Mouse (Mus musculus) kidney, adult 2 months (tissue): Measurements from ENCODE around the gene Slc36a1. TPM values are rescaled to one million over a fixed set of nuclear protein-coding genes. Genes with fewer than 3 reads are reported as not detected.

Experiments
- DNase-seq: peaks from one replicate; pipeline ENCODE4 v3.0.0; 2021
- H3K27ac ChIP-seq: fragments of 200-500 bp; 2 replicates; pipeline ENCODE4 v1.5.1; 2012; ENCODE audit warnings: low read depth, low read length, control low read depth, inconsistent platforms; ENCODE audit not compliant: insufficient read depth
- H3K27me3 ChIP-seq: fragments of 200-500 bp; replicated peaks from 2 replicates; pipeline ENCODE4 v1.6.1; 2012; ENCODE audit warnings: mild to moderate bottlenecking, moderate library complexity, low read length, inconsistent platforms; ENCODE audit not compliant: control insufficient read depth, insufficient read depth
- H3K36me3 ChIP-seq: fragments of 200-500 bp; 2 replicates; pipeline ENCODE4 v1.6.1; 2012; ENCODE audit warnings: mild to moderate bottlenecking, moderate library complexity, low read length, inconsistent platforms; ENCODE audit not compliant: control insufficient read depth, insufficient read depth
- H3K4me1 ChIP-seq: fragments of 200-500 bp; 2 replicates; pipeline ENCODE4 v1.6.1; 2011; ENCODE audit warnings: low read length; ENCODE audit not compliant: control insufficient read depth, insufficient read depth
- H3K4me3 ChIP-seq: fragments of 200-500 bp; 2 replicates; pipeline ENCODE4 v1.5.1; 2011; ENCODE audit warnings: mild to moderate bottlenecking, low read depth, low read length, control low read depth; ENCODE audit not compliant: insufficient read depth
- CTCF ChIP-seq: fragments of 200-500 bp; conservative IDR thresholded peaks from 2 replicates; pipeline ENCODE4 v1.5.1; 2011; ENCODE audit warnings: low read depth, mild to moderate bottlenecking, control low read depth, low read length, moderate library complexity, mixed read lengths; ENCODE audit not compliant: insufficient read depth, insufficient read length
- POLR2A ChIP-seq: fragments of 200-500 bp; IDR thresholded peaks from one replicate; pipeline ENCODE4 v1.6.1; 2011; ENCODE audit warnings: low read depth, low read length, control low read depth
- WGBS: fragments of 180-500 bp; shearing (Covaris S2); methylation state at CpG from one replicate; pipeline ENCODE4 v1.1.7; 2018; 5-methylcytosine and 5-hydroxymethylcytosine counted together
- polyA plus RNA-seq: library from polyadenylated mRNA; depleted of rRNA; stranded (reverse); fragments of >200 nt; gene quantifications from 2 replicates; pipeline ENCODE4 v1.2.3, GENCODE M21; 2012

Gene Slc36a1
- polyA plus RNA-seq, 1 experiment: 60.5 TPM

GRCm38 (mm10) chr11:55168504-55168903 lies 35.6 kb upstream of the Slc36a1 start:
- DNase-seq: no peak
- H3K27me3 ChIP-seq: no peaks in the 10 kb centered on the region
- H3K4me3 ChIP-seq: no peak overlapping the region
- no peak overlapping the region for H3K27ac ChIP-seq
- TF ChIP-seq CTCF: no peak
- no peak for TF ChIP-seq POLR2A
- no peaks in the 10 kb centered on the region for H3K4me1 ChIP-seq
- no peaks in the 10 kb centered on the region for H3K36me3 ChIP-seq
- 92% methylated on average over 4 of the region's 4 CpGs for WGBS

GRCm38 (mm10) chr11:55168914-55169313 lies 35.2 kb upstream of the Slc36a1 start:
- DNase-seq: no peak
- no peak for TF ChIP-seq POLR2A
- no peak for TF ChIP-seq CTCF
- Histone ChIP-seq H3K36me3 (no peaks in the 10 kb centered on the region), H3K27me3 (no peaks in the 10 kb centered on the region), H3K27ac (no peak overlapping the region), H3K4me3 (no peak overlapping the region), H3K4me1 (no peaks in the 10 kb centered on the region)
- 92% methylated on average over 6 of the region's 6 CpGs for WGBS

GRCm38 (mm10) chr11:55170501-55170900 lies 33.6 kb upstream of the Slc36a1 start:
- TF ChIP-seq CTCF (no peak), POLR2A (no peak)
- Histone ChIP-seq H3K27me3 (no peaks in the 10 kb centered on the region), H3K4me3 (no peak overlapping the region), H3K4me1 (no peaks in the 10 kb centered on the region), H3K27ac (no peak overlapping the region), H3K36me3 (no peaks in the 10 kb centered on the region)
- DNase-seq: no peak
- WGBS: 90% methylated on average over 4 of the region's 4 CpGs

- Histone ChIP-seq H3K27ac (no peak overlapping the region), H3K4me3 (no peak overlapping the region), H3K36me3 (no peaks in the 10 kb centered on the region), H3K27me3 (no peaks in the 10 kb centered on the region), H3K4me1 (no peaks in the 10 kb centered on the region)
- 83% methylated on average over 4 of the region's 4 CpGs for WGBS
- DNase-seq: no peak
- no peak for TF ChIP-seq CTCF
- TF ChIP-seq POLR2A: no peak
These were observed 25.3 kb upstream of the Slc36a1 start for GRCm38 (mm10) chr11:55178830-55179229.

- Histone ChIP-seq H3K4me3 (no peak overlapping the region), H3K4me1 (0 out of 2 replicates have a peak, but pooled peaks cover 2% of the 10 kb centered on the region), H3K36me3 (no peaks in the 10 kb centered on the region), H3K27ac (no peak overlapping the region), H3K27me3 (no peaks in the 10 kb centered on the region)
- WGBS: 77% methylated on average over 3 of the region's 3 CpGs
- TF ChIP-seq CTCF (no peak), POLR2A (no peak)
- no peak for DNase-seq
These were observed 24.3 kb upstream of the Slc36a1 start for GRCm38 (mm10) chr11:55179856-55180255.

GRCm38 (mm10) chr11:55183124-55183523 lies 21.0 kb upstream of the Slc36a1 start:
- Histone ChIP-seq H3K4me3 (no peak overlapping the region), H3K27ac (no peak overlapping the region), H3K4me1 (0 out of 2 replicates have a peak, but pooled peaks cover 3% of the 10 kb centered on the region), H3K36me3 (no peaks in the 10 kb centered on the region), H3K27me3 (no peaks in the 10 kb centered on the region)
- WGBS: 56% methylated on average over 7 of the region's 7 CpGs
- no peak for DNase-seq
- no peak for TF ChIP-seq CTCF
- TF ChIP-seq POLR2A: no peak

- Histone ChIP-seq H3K4me1 (0 out of 2 replicates have a peak, but pooled peaks cover 3% of the 10 kb centered on the region), H3K36me3 (no peaks in the 10 kb centered on the region), H3K4me3 (no peak overlapping the region), H3K27me3 (no peaks in the 10 kb centered on the region), H3K27ac (no peak overlapping the region)
- TF ChIP-seq CTCF: no peak
- no peak for TF ChIP-seq POLR2A
- DNase-seq: no peak
- WGBS: 86% methylated on average over 5 of the region's 5 CpGs
These were observed 19.9 kb upstream of the Slc36a1 start for GRCm38 (mm10) chr11:55184246-55184645.
